In the genomic region with DNA sequence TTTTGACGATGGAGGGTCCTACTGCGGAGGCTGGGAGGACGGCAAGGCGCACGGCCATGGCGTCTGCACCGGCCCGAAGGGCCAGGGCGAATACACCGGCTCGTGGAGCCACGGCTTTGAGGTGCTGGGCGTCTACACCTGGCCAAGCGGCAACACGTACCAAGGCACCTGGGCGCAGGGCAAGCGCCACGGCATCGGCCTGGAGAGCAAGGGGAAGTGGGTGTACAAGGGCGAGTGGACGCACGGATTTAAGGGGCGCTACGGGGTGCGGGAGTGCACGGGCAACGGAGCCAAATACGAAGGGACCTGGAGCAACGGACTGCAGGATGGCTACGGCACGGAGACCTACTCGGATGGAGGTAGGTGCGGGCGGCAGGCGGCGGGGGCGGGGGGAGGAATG, we compare ENCODE assay signal across 8 mouse cellular contexts. TPM values are rescaled to one million over a fixed set of nuclear protein-coding genes. Genes with fewer than 3 reads are reported as not detected.
DNase-seq lines count a peak whose midpoint lies in the region; ATAC-seq and TF ChIP-seq lines count a peak whose summit lies in the region.

No protein-coding gene starts in this region.

- H3K9ac ChIP-seq in limb, embryonic 14.5 days (ENCODE audit: low read depth, low read length, severe bottlenecking), result no peak overlapping the region

- ATAC-seq in limb, embryonic 14.5 days (ENCODE audit: low FRiP score, low read depth), result no peak

- DNase-seq in frontal cortex, postnatal 36 days (ENCODE audit: low spot score in 2 of 2), result peak; percentile 32 to 48
- DNase-seq in frontal cortex, postnatal 25 days (ENCODE audit: low spot score in 2 of 2), result no peak
- DNase-seq in testis, postnatal 14 days (ENCODE audit: low spot score), result no peak
- DNase-seq in limb, embryonic 14.5 days (ENCODE audit: low spot score), result no peak
- DNase-seq in thymus, postnatal 10 days (ENCODE audit: low spot score in 2 of 2), result no peak
- no peak for DNase-seq in ovary, postnatal 10 days (ENCODE audit: low spot score)
- DNase-seq in layer of hippocampus, adult 18-20 months (ENCODE audit: low spot score in 2 of 2), result no peak

- no peaks in the 10 kb centered on the region for H3K36me3 ChIP-seq in testis, adult 2 months (ENCODE audit: control insufficient read depth, insufficient read depth, low read length)
- no peaks in the 10 kb centered on the region for H3K36me3 ChIP-seq in limb, embryonic 14.5 days (ENCODE audit: control insufficient read depth, insufficient read depth, low read length)

- H3K4me2 ChIP-seq in limb, embryonic 14.5 days (replicated peaks; ENCODE audit: low read depth, low read length, severe bottlenecking), result peak overlapping the region; percentile 79

- H3K27me3 ChIP-seq in testis, adult 2 months (ENCODE audit: control insufficient read depth, insufficient read depth, low read length), result no peaks in the 10 kb centered on the region
- H3K27me3 ChIP-seq in limb, embryonic 14.5 days (ENCODE audit: control insufficient read depth, insufficient read depth, low read length), result peaks cover 59% of the 10 kb centered on the region

- H3K4me3 ChIP-seq in testis, adult 2 months (ENCODE audit: control insufficient read depth, low read depth, low read length), result peak overlapping the region; percentile 16
- H3K4me3 ChIP-seq in limb, embryonic 14.5 days (replicated peaks; ENCODE audit: low read length), result peak overlapping the region; percentile 41

- no peak overlapping the region for H3K27ac ChIP-seq in testis, adult 2 months (ENCODE audit: control insufficient read depth, insufficient read depth, low read depth, low read length)
- H3K27ac ChIP-seq in limb, embryonic 14.5 days (replicated peaks; ENCODE audit: low read depth, low read length), result no peak overlapping the region

- H3K4me1 ChIP-seq in testis, adult 2 months (ENCODE audit: control insufficient read depth, insufficient read depth, low read length), result peaks cover 12% of the 10 kb centered on the region
- H3K4me1 ChIP-seq in limb, embryonic 14.5 days (ENCODE audit: control insufficient read depth, insufficient read depth, low read length), result peaks cover 4% of the 10 kb centered on the region; the same call in 1 of the 2 replicates

- no peak for TF ChIP-seq CTCF in testis, adult 2 months (IDR thresholded peaks at IDR 0.05; ENCODE audit: control insufficient read depth, insufficient read depth, insufficient replicate concordance, low read depth, low read length)

- TF ChIP-seq POLR2A in testis, adult 2 months (IDR thresholded peaks at IDR 0.05; ENCODE audit: control insufficient read depth, low read depth, low read length), result no peak
- no peak for TF ChIP-seq POLR2A in limb, embryonic 14.5 days (IDR thresholded peaks at IDR 0.05; ENCODE audit: borderline replicate concordance, extremely low read depth, insufficient read depth, insufficient read length)

- no peaks in the 10 kb centered on the region for H3K9me3 ChIP-seq in limb, embryonic 14.5 days (ENCODE audit: control insufficient read depth, low read length)

- WGBS in limb, embryonic 14.5 days, result under 1% methylated on average over 36 of the region's 37 CpGs

RNA-seq across cellular contexts. Expression of a gene that starts 1.2 kb away (rescaled TPM):
- 3.1 and 3.3 TPM in 2 replicates for polyA plus RNA-seq in testis, adult 2 months (2012; rRNA removed)
- polyA plus RNA-seq in limb, embryonic 14.5 days (2012; rRNA removed), result 0.25 and 0.36 TPM in 2 replicates
- polyA plus RNA-seq in limb, embryonic 14.5 days (2014; fragmentation: Nextera tagmentation; extraction: Ambion mirVana), result 0.19 and 0.77 TPM in 2 replicates
- total RNA-seq in layer of hippocampus, adult 18-20 months (2021), result 100 to 1,000 TPM; 344 to 371 TPM

Comparison
In these comparisons a context has a peak if more than half of its experiments do, and no peak if none do; other contexts are left out.
1. DNase-seq: peak in frontal cortex, postnatal 36 days (2 of 2); none in frontal cortex, postnatal 25 days (0 of 2), testis, postnatal 14 days (single experiment), limb, embryonic 14.5 days (single experiment), thymus, postnatal 10 days (0 of 2), ovary, postnatal 10 days (single experiment) and layer of hippocampus, adult 18-20 months (0 of 2).